ENCODE assay signal across 28 mouse cellular contexts in the genomic region with DNA sequence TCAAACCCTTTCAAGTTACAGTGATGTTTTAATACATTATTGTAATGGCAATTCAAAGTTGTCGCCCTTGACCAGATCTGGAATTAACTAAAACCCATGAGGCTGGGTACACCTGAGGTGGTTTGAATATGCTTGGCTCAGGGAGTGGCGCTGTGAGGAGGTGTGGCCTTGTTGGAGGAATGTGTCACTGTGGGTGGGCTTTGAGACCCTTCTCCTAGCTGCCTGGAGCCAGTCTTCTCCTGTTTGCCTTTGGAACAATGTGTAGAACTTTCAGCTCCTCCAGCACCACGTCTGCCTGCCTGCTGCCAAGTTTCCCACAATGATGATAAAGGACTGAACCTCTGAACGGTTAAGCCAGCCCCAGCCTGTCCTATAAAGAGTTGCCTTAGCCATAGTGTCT.
"Had no signal": no experiment of that assay in that cellular context is flagged by ENCODE, and none has a peak within 500 bp of the region (broad histone marks: within the 10 kb centered on the region; RNA-seq: fewer than 3 reads in every experiment).

No protein-coding gene starts in this region.

- H3K9ac ChIP-seq: heart, embryonic 12.5 days; hindbrain, embryonic 13.5 days; hindbrain, embryonic 15.5 days; kidney, embryonic 15.5 days; limb, embryonic 12.5 days; liver, embryonic 13.5 days; liver, embryonic 15.5 days had no signal

- H3K27ac ChIP-seq: gastrocnemius, adult 2 months; heart, embryonic 10.5 days; hindbrain, embryonic 10.5 days; hindbrain, embryonic 13.5 days; hindbrain, embryonic 15.5 days; hindbrain, postnatal 0 days; kidney, embryonic 15.5 days; kidney, postnatal 0 days; limb, embryonic 10.5 days; limb, embryonic 12.5 days; liver, embryonic 13.5 days; liver, embryonic 15.5 days had no signal

- H3K36me3 ChIP-seq: heart, embryonic 10.5 days; heart, embryonic 12.5 days; hindbrain, embryonic 10.5 days; hindbrain, embryonic 13.5 days; hindbrain, embryonic 15.5 days; kidney, embryonic 15.5 days; limb, embryonic 10.5 days; limb, embryonic 12.5 days; liver, embryonic 13.5 days; liver, embryonic 15.5 days had no signal

- H3K4me1 ChIP-seq: heart, embryonic 10.5 days; heart, embryonic 12.5 days; hindbrain, embryonic 10.5 days; hindbrain, embryonic 13.5 days; hindbrain, embryonic 15.5 days; kidney, embryonic 15.5 days; limb, embryonic 10.5 days; limb, embryonic 12.5 days; liver, embryonic 13.5 days; liver, embryonic 15.5 days had no signal

- H3K27me3 ChIP-seq: heart, embryonic 12.5 days; hindbrain, embryonic 13.5 days; hindbrain, embryonic 15.5 days; kidney, embryonic 15.5 days; limb, embryonic 12.5 days; liver, embryonic 13.5 days; liver, embryonic 15.5 days had no signal

- H3K4me3 ChIP-seq: gastrocnemius, adult 2 months; heart, embryonic 10.5 days; heart, embryonic 12.5 days; hindbrain, embryonic 10.5 days; hindbrain, embryonic 13.5 days; hindbrain, embryonic 15.5 days; kidney, embryonic 15.5 days; limb, embryonic 10.5 days; limb, embryonic 12.5 days; liver, embryonic 13.5 days; liver, embryonic 15.5 days had no signal

- DNase-seq: gastrocnemius, adult 2 months; gastrocnemius, postnatal 10 days; gastrocnemius, postnatal 25 days; heart, adult 18-20 months; heart, postnatal 10 days; heart, postnatal 4 days; kidney, adult 11 months; kidney, adult 2 months; kidney, adult 9 months; kidney, postnatal 14 days; kidney, postnatal 36 days; layer of hippocampus, adult 9-11 months; layer of hippocampus, postnatal 36 days; liver; liver, embryonic 13.5 days had no signal

- ATAC-seq: hindbrain, postnatal 0 days; intestine, embryonic 16.5 days had no signal

- H3K4me2 ChIP-seq: heart, embryonic 12.5 days; hindbrain, embryonic 13.5 days; hindbrain, embryonic 15.5 days; kidney, embryonic 15.5 days; limb, embryonic 12.5 days; liver, embryonic 11.5 days; liver, embryonic 13.5 days; liver, embryonic 15.5 days had no signal

- H3K9me3 ChIP-seq: heart, embryonic 10.5 days; heart, embryonic 12.5 days; hindbrain, embryonic 10.5 days; hindbrain, embryonic 13.5 days; hindbrain, embryonic 15.5 days; kidney, embryonic 15.5 days; limb, embryonic 10.5 days; liver, embryonic 13.5 days; liver, embryonic 15.5 days had no signal
